Comparison of ENCODE assay signal across 8 mouse cellular contexts in the genomic region with DNA sequence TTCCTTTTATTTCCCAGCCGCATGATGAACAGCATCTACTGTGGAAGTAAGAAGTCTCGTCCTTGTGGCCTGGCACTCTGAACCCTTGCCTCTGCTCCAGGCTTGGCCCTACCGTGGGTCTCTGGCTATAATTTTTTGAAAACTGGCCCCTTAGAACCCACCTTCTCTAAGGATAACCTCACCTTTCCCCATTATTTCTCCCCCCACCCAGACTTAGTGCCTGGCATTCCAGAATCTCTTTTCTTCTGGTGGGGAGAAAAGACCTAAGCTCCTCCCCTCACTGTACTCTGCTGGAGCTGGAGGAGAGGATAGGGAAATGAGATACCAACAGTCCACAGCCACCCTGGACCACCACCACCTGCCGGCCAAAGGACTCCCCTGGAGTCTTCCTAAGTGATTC. TPM values are rescaled to one million over a fixed set of nuclear protein-coding genes. Genes with fewer than 3 reads are reported as not detected.
DNase-seq lines count a peak whose midpoint lies in the region; ATAC-seq and TF ChIP-seq lines count a peak whose summit lies in the region.

No protein-coding gene starts in this region.

- H3K27me3 ChIP-seq in cerebellum, adult 2 months (ENCODE audit: control insufficient read depth, insufficient read depth, low read length) = no peaks in the 10 kb centered on the region
- H3K27me3 ChIP-seq in lung, embryonic 16.5 days (ENCODE audit: control insufficient read depth, insufficient read depth, low read depth, low read length) = no peaks in the 10 kb centered on the region
- no peaks in the 10 kb centered on the region for H3K27me3 ChIP-seq in intestine, postnatal 0 days (replicated peaks; ENCODE audit: control insufficient read depth, insufficient read depth, low read length)
- peaks cover 21% of the 10 kb centered on the region for H3K27me3 ChIP-seq in neural tube, embryonic 15.5 days (replicated peaks)

- peak overlapping the region; percentile 93 for H3K27ac ChIP-seq in cerebellum, adult 2 months (ENCODE audit: insufficient read depth, low read length)
- H3K27ac ChIP-seq in lung, embryonic 16.5 days (ENCODE audit: low read length) = no peak overlapping the region; the same call in 1 of the 2 replicates
- peak overlapping the region; percentile 28; the same call in 1 of the 2 replicates for H3K27ac ChIP-seq in intestine, postnatal 0 days (ENCODE audit: low read depth, low read length)
- H3K27ac ChIP-seq in neural tube, embryonic 15.5 days (replicated peaks) = 0 out of 2 replicates have a peak overlapping the region, but pooled peaks have one; percentile 58

- H3K4me3 ChIP-seq in cerebellum, adult 2 months (replicated peaks; ENCODE audit: insufficient read depth, low read depth, low read length) = peak overlapping the region; percentile 86
- peak overlapping the region; percentile 57 for H3K4me3 ChIP-seq in lung, embryonic 16.5 days (ENCODE audit: low read length)
- H3K4me3 ChIP-seq in intestine, postnatal 0 days (ENCODE audit: low read depth, low read length) = peak overlapping the region; percentile 59
- H3K4me3 ChIP-seq in neural tube, embryonic 15.5 days (replicated peaks) = peak overlapping the region; percentile 53

- no peak for TF ChIP-seq CTCF in cerebellum, adult 2 months (IDR thresholded peaks at IDR 0.05; ENCODE audit: borderline replicate concordance, insufficient read depth, low read depth, low read length)
- 0 out of 2 replicates have a peak, but pooled peaks have one; percentile 9 for TF ChIP-seq CTCF in intestine, postnatal 0 days (IDR thresholded peaks at IDR 0.05; ENCODE audit: low read depth)

- WGBS in cerebellum, adult 2 months = 3% methylated on average over 4 of the region's 4 CpGs
- 13% methylated on average over 4 of the region's 4 CpGs for WGBS in lung, embryonic 16.5 days
- 29% methylated on average over 4 of the region's 4 CpGs for WGBS in intestine, postnatal 0 days
- WGBS in neural tube, embryonic 15.5 days = 7% methylated on average over 4 of the region's 4 CpGs

- H3K36me3 ChIP-seq in lung, embryonic 16.5 days (ENCODE audit: control insufficient read depth, insufficient read depth, low read length) = peaks cover 4% of the 10 kb centered on the region; the same call in 1 of the 2 replicates
- 0 out of 2 replicates have a peak, but pooled peaks cover 2% of the 10 kb centered on the region for H3K36me3 ChIP-seq in intestine, postnatal 0 days (ENCODE audit: control insufficient read depth, insufficient read depth)
- no peaks in the 10 kb centered on the region for H3K36me3 ChIP-seq in neural tube, embryonic 15.5 days

- peak overlapping the region; percentile 68 for H3K9ac ChIP-seq in lung, embryonic 16.5 days (ENCODE audit: low read length)
- peak overlapping the region; percentile 51; the same call in 1 of the 2 replicates for H3K9ac ChIP-seq in intestine, postnatal 0 days (ENCODE audit: low read depth, low read length)
- peak overlapping the region; percentile 58 for H3K9ac ChIP-seq in neural tube, embryonic 15.5 days (replicated peaks)

- H3K9me3 ChIP-seq in lung, embryonic 16.5 days (ENCODE audit: control insufficient read depth, low read length) = no peaks in the 10 kb centered on the region
- no peaks in the 10 kb centered on the region for H3K9me3 ChIP-seq in intestine, postnatal 0 days (ENCODE audit: control insufficient read depth)
- no peaks in the 10 kb centered on the region for H3K9me3 ChIP-seq in neural tube, embryonic 15.5 days (replicated peaks)

- H3K4me2 ChIP-seq in lung, embryonic 16.5 days (ENCODE audit: low read depth, low read length) = peak overlapping the region; percentile 75
- H3K4me2 ChIP-seq in intestine, postnatal 0 days (replicated peaks; ENCODE audit: low read depth) = peak overlapping the region; percentile 78
- H3K4me2 ChIP-seq in neural tube, embryonic 15.5 days = peak overlapping the region; percentile 84

- TF ChIP-seq POLR2A in cerebellum, adult 2 months (IDR thresholded peaks at IDR 0.05; ENCODE audit: borderline replicate concordance, insufficient read depth, low read length) = no peak

- H3K4me1 ChIP-seq in cerebellum, adult 2 months (ENCODE audit: control insufficient read depth, insufficient read depth, low read length) = peaks cover 26% of the 10 kb centered on the region
- peaks cover 10% of the 10 kb centered on the region for H3K4me1 ChIP-seq in lung, embryonic 16.5 days (replicated peaks; ENCODE audit: control insufficient read depth, insufficient read depth, low read length)
- peaks cover 10% of the 10 kb centered on the region; the same call in 1 of the 2 replicates for H3K4me1 ChIP-seq in intestine, postnatal 0 days (replicated peaks; ENCODE audit: control insufficient read depth, insufficient read depth, low read length)
- H3K4me1 ChIP-seq in neural tube, embryonic 15.5 days = peaks cover 41% of the 10 kb centered on the region

- peak; percentile 6; the same call in 1 of the 2 replicates for ATAC-seq in lung, embryonic 16.5 days (ENCODE audit: low read depth)
- no peak for ATAC-seq in intestine, postnatal 0 days
- 0 out of 2 replicates have a peak, but pooled peaks have one; percentile 2 for ATAC-seq in neural tube, embryonic 15.5 days (ENCODE audit: low FRiP score)

- peak in 1 of 2 experiments; percentile 57 for DNase-seq in cerebellum, adult 2 months
- DNase-seq in cerebellum, adult 11 months = no peak
- DNase-seq in lung, postnatal 10 days = no peak
- DNase-seq in layer of hippocampus, postnatal 10 days (ENCODE audit: low spot score in 2 of 2) = no peak
- no peak for DNase-seq in testis, postnatal 10 days (ENCODE audit: low spot score)

RNA-seq across cellular contexts. Expression of a gene that starts 0.7 kb away (rescaled TPM):
- polyA plus RNA-seq in cerebellum, adult 2 months (2012; rRNA removed) = 889 and 965 TPM in 2 replicates
- 110 and 116 TPM in 2 replicates for polyA plus RNA-seq in lung, embryonic 16.5 days (2015; fragmentation: Nextera tagmentation; extraction: Ambion mirVana)
- polyA plus RNA-seq in intestine, postnatal 0 days (2015; fragmentation: Nextera tagmentation; extraction: Ambion mirVana) = 283 and 284 TPM in 2 replicates
- polyA plus RNA-seq in neural tube, embryonic 15.5 days (2015; fragmentation: Nextera tagmentation; extraction: Ambion mirVana) = 174 and 188 TPM in 2 replicates
- total RNA-seq in layer of hippocampus, postnatal 10 days (2021) = 100 to 1,000 TPM; 250 to 255 TPM

RNA-seq across cellular contexts. Expression of a gene that starts 10.6 kb away (rescaled TPM):
- 103 and 106 TPM in 2 replicates for polyA plus RNA-seq in cerebellum, adult 2 months (2012; rRNA removed)
- polyA plus RNA-seq in lung, embryonic 16.5 days (2015; fragmentation: Nextera tagmentation; extraction: Ambion mirVana) = 1.6 and 1.7 TPM in 2 replicates
- polyA plus RNA-seq in intestine, postnatal 0 days (2015; fragmentation: Nextera tagmentation; extraction: Ambion mirVana) = 6.8 and 6.9 TPM in 2 replicates
- 11.6 TPM in 2 replicates for polyA plus RNA-seq in neural tube, embryonic 15.5 days (2015; fragmentation: Nextera tagmentation; extraction: Ambion mirVana)
- total RNA-seq in layer of hippocampus, postnatal 10 days (2021) = 10 to 100 TPM; 47.0 to 52.9 TPM

RNA-seq across cellular contexts. Expression of a gene that starts 25.2 kb away (rescaled TPM):
- 6.1 and 6.9 TPM in 2 replicates for polyA plus RNA-seq in cerebellum, adult 2 months (2012; rRNA removed)
- polyA plus RNA-seq in lung, embryonic 16.5 days (2015; fragmentation: Nextera tagmentation; extraction: Ambion mirVana) = 110 and 121 TPM in 2 replicates
- polyA plus RNA-seq in intestine, postnatal 0 days (2015; fragmentation: Nextera tagmentation; extraction: Ambion mirVana) = 75.1 and 82.9 TPM in 2 replicates
- polyA plus RNA-seq in neural tube, embryonic 15.5 days (2015; fragmentation: Nextera tagmentation; extraction: Ambion mirVana) = 18.5 and 28.1 TPM in 2 replicates
- 10 to 100 TPM; 17.0 TPM for total RNA-seq in layer of hippocampus, postnatal 10 days (2021)

RNA-seq across cellular contexts. Expression of a gene that starts 27.1 kb away (rescaled TPM):
- 3.8 and 4.0 TPM in 2 replicates for polyA plus RNA-seq in cerebellum, adult 2 months (2012; rRNA removed)
- polyA plus RNA-seq in lung, embryonic 16.5 days (2015; fragmentation: Nextera tagmentation; extraction: Ambion mirVana) = 0.38 and 0.52 TPM in 2 replicates
- 0.17 and 0.30 TPM in 2 replicates for polyA plus RNA-seq in intestine, postnatal 0 days (2015; fragmentation: Nextera tagmentation; extraction: Ambion mirVana)
- polyA plus RNA-seq in neural tube, embryonic 15.5 days (2015; fragmentation: Nextera tagmentation; extraction: Ambion mirVana) = 2.4 and 3.7 TPM in 2 replicates
- 10 to 100 TPM; 11.3 to 17.0 TPM for total RNA-seq in layer of hippocampus, postnatal 10 days (2021)
